Mouse (Mus musculus): ENCODE measurements around the gene Gm10142. TPM values are rescaled to one million over a fixed set of nuclear protein-coding genes. Genes with fewer than 3 reads are reported as not detected.
"Not testable (repeated sequence)": the region's sequence is repeated elsewhere in the genome, so short reads cannot be mapped to it uniquely, and the experiment has no call there.

The Gm10142 gene
- polyA plus RNA-seq, 2 experiments, result not detected

DNA sequence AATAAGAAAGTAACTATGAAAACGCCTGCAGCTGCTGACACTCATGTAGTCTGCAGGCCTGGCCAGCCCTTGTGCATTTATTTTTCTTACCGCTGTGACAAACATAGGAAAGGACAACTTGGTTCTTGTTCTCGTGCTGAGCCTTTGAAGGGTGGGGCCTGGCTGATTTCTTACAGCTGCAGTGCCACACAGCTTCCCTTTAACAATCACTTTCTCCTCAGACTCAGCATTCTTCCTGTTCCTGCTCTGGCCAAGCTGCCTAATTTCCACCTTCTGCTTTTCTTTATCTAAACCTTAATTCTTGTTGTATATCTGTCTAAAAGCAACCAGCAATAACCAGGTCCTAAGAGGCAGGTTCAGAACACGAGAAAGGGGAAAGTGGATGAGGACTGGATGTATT is 1.9 kb upstream of the Gm10142 start:
- DNase-seq (ENCODE audit: low spot score) (no peak), ATAC-seq (ENCODE audit: low FRiP score, low read depth) (no peak)
- no peak for TF ChIP-seq POLR2A (IDR thresholded peaks at IDR 0.05; ENCODE audit: borderline replicate concordance, extremely low read depth, insufficient read depth, insufficient read length)
- H3K4me1 ChIP-seq (ENCODE audit: control insufficient read depth, insufficient read depth, low read length), result no peaks in the 10 kb centered on the region
- no peaks in the 10 kb centered on the region for H3K9me3 ChIP-seq (ENCODE audit: control insufficient read depth, low read length)
- H3K9ac ChIP-seq (ENCODE audit: low read depth, low read length, severe bottlenecking), result no peak overlapping the region
- H3K36me3 ChIP-seq (ENCODE audit: control insufficient read depth, insufficient read depth, low read length), result no peaks in the 10 kb centered on the region
- 34% methylated on average over 4 of the region's 4 CpGs for WGBS
- H3K4me2 ChIP-seq (replicated peaks; ENCODE audit: low read depth, low read length, severe bottlenecking), result no peak overlapping the region
- no peak overlapping the region for H3K27ac ChIP-seq (replicated peaks; ENCODE audit: low read depth, low read length)
- no peak overlapping the region for H3K4me3 ChIP-seq (replicated peaks; ENCODE audit: low read length)
- no peaks in the 10 kb centered on the region for H3K27me3 ChIP-seq (ENCODE audit: control insufficient read depth, insufficient read depth, low read length)

DNA sequence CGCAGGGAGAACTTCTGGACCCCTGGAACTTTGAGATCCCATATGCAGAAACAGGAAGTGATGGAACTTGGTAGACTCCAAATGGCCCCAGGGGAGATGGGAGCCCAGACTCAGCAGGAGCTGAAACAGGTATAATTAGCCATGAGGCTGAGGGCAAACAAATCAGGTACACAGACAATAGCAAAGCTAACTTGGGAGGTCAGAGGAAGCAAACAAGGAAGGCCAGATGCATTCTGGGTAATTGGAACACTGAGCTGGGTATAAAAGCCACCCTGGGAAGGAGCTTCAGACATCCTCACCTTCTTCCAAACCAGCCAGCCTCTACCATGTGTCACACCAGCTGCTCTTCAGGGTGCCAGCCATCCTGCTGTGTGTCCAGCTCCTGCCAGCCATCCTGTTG is 4.7 kb downstream of the Gm10142 start, which contains the start of gene Krtap12-1:
TSS of gene Krtap12-1 (plus strand) at position 301 of the 400 bp plus-strand sequence.
- ATAC-seq (ENCODE audit: low FRiP score, low read depth); H3K27me3 ChIP-seq (ENCODE audit: control insufficient read depth, insufficient read depth, low read length); H3K4me3 ChIP-seq (replicated peaks; ENCODE audit: low read length); DNase-seq (ENCODE audit: low spot score); H3K4me2 ChIP-seq (replicated peaks; ENCODE audit: low read depth, low read length, severe bottlenecking); H3K27ac ChIP-seq (replicated peaks; ENCODE audit: low read depth, low read length); H3K9ac ChIP-seq (ENCODE audit: low read depth, low read length, severe bottlenecking); H3K36me3 ChIP-seq (ENCODE audit: control insufficient read depth, insufficient read depth, low read length); H3K9me3 ChIP-seq (ENCODE audit: control insufficient read depth, low read length); H3K4me1 ChIP-seq (ENCODE audit: control insufficient read depth, insufficient read depth, low read length): not testable (repeated sequence)
- WGBS, result 81% methylated on average over 1 of the region's 1 CpGs

DNA sequence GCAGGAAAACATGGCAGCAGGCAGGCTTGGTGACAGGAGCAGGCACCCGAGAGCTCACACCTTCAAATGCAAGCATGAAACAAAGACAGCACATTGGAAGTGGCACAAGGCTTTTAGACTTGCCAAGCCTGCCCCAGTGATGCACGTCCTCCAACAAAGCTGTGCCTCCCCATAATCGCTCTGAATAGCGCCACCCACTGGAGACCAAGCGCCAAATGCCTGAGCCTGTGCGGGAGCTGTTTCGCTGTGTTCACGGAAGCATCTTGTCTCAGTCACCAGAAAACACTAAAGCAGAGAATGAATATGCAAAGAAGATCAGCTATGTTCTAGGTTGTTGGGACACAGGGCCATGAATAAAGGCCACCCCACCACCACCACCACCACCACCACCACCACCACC is 9.2 kb downstream of the Gm10142 start:
- Histone ChIP-seq H3K4me3 (replicated peaks; ENCODE audit: low read length) (no peak overlapping the region), H3K4me1 (ENCODE audit: control insufficient read depth, insufficient read depth, low read length) (no peaks in the 10 kb centered on the region), H3K4me2 (replicated peaks; ENCODE audit: low read depth, low read length, severe bottlenecking) (no peak overlapping the region), H3K27ac (replicated peaks; ENCODE audit: low read depth, low read length) (no peak overlapping the region), H3K27me3 (ENCODE audit: control insufficient read depth, insufficient read depth, low read length) (no peaks in the 10 kb centered on the region), H3K9ac (ENCODE audit: low read depth, low read length, severe bottlenecking) (no peak overlapping the region), H3K36me3 (ENCODE audit: control insufficient read depth, insufficient read depth, low read length) (no peaks in the 10 kb centered on the region), H3K9me3 (ENCODE audit: control insufficient read depth, low read length) (no peaks in the 10 kb centered on the region)
- WGBS, result 75% methylated on average over 8 of the region's 8 CpGs
- no peak for DNase-seq (ENCODE audit: low spot score)
- no peak for ATAC-seq (ENCODE audit: low FRiP score, low read depth)
- no peak for TF ChIP-seq POLR2A (IDR thresholded peaks at IDR 0.05; ENCODE audit: borderline replicate concordance, extremely low read depth, insufficient read depth, insufficient read length)

DNA sequence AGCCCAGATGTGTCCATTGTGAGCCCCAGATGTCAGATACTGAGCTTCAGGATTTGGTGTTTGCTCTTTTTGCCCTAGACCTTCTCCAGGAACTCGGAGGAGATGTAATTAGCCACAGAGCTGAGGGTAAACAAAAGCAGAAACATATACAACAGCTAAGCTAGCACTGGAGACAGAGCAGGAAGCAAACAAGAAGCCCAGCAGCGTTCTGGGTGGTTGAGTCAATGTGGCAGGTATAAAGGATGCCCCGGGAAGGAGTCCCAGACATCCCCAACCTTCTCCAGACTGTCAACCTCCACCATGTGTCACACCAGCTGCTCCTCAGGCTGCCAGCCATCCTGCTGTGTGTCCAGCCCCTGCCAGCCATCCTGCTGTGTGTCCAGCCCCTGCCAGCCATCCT is 10.6 kb downstream of the Gm10142 start, which contains the start of gene Gm10100:
TSS of gene Gm10100 (plus strand) at position 301 of the 400 bp plus-strand sequence.
- Histone ChIP-seq H3K4me3 (replicated peaks; ENCODE audit: low read length) (no peak within 1 kb of the TSS), H3K9me3 (ENCODE audit: control insufficient read depth, low read length) (no peaks in the 10 kb centered on the region), H3K27ac (replicated peaks; ENCODE audit: low read depth, low read length) (no peak within 1 kb of the TSS), H3K4me1 (ENCODE audit: control insufficient read depth, insufficient read depth, low read length) (no peaks in the 10 kb centered on the region), H3K4me2 (replicated peaks; ENCODE audit: low read depth, low read length, severe bottlenecking) (no peak within 1 kb of the TSS), H3K9ac (ENCODE audit: low read depth, low read length, severe bottlenecking) (no peak within 1 kb of the TSS), H3K27me3 (ENCODE audit: control insufficient read depth, insufficient read depth, low read length) (no peaks in the 10 kb centered on the region), H3K36me3 (ENCODE audit: control insufficient read depth, insufficient read depth, low read length) (no peaks in the 10 kb centered on the region)
- TF ChIP-seq POLR2A (IDR thresholded peaks at IDR 0.05; ENCODE audit: borderline replicate concordance, extremely low read depth, insufficient read depth, insufficient read length), result no peak
- ATAC-seq (ENCODE audit: low FRiP score, low read depth) (no peak), DNase-seq (ENCODE audit: low spot score) (no peak)
- 24% methylated on average over 3 of the region's 3 CpGs for WGBS

DNA sequence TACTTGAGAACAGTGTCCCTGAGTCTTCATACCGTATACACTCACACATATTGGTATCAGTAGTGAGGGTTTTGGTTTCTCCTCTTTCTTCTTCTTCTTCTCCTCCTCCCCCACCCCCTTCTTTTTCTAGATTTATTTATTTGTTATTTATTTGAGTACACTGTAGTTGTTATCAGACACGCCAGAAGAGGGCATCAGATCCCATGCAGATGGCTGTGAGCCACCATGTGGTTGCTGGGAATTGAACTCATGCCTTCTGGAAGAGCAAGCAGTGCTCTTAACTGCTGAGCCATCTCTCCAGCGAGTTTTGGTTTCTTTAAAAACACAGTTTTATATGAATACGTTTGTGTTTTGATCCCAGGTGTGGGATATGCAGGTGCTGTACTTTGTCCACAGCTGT is 12.7 kb downstream of the Gm10142 start:
- no peak overlapping the region for H3K9ac ChIP-seq (ENCODE audit: low read depth, low read length, severe bottlenecking)
- no peaks in the 10 kb centered on the region for H3K36me3 ChIP-seq (ENCODE audit: control insufficient read depth, insufficient read depth, low read length)
- 50% methylated on average over 4 of the region's 4 CpGs for WGBS
- TF ChIP-seq POLR2A (IDR thresholded peaks at IDR 0.05; ENCODE audit: borderline replicate concordance, extremely low read depth, insufficient read depth, insufficient read length), result no peak
- H3K27me3 ChIP-seq (ENCODE audit: control insufficient read depth, insufficient read depth, low read length), result no peaks in the 10 kb centered on the region
- DNase-seq (ENCODE audit: low spot score) (no peak), ATAC-seq (ENCODE audit: low FRiP score, low read depth) (no peak)
- H3K4me2 ChIP-seq (replicated peaks; ENCODE audit: low read depth, low read length, severe bottlenecking), result no peak overlapping the region
- H3K27ac ChIP-seq (replicated peaks; ENCODE audit: low read depth, low read length), result no peak overlapping the region
- H3K4me1 ChIP-seq (ENCODE audit: control insufficient read depth, insufficient read depth, low read length), result no peaks in the 10 kb centered on the region
- H3K4me3 ChIP-seq (replicated peaks; ENCODE audit: low read length), result no peak overlapping the region
- no peaks in the 10 kb centered on the region for H3K9me3 ChIP-seq (ENCODE audit: control insufficient read depth, low read length)

DNA sequence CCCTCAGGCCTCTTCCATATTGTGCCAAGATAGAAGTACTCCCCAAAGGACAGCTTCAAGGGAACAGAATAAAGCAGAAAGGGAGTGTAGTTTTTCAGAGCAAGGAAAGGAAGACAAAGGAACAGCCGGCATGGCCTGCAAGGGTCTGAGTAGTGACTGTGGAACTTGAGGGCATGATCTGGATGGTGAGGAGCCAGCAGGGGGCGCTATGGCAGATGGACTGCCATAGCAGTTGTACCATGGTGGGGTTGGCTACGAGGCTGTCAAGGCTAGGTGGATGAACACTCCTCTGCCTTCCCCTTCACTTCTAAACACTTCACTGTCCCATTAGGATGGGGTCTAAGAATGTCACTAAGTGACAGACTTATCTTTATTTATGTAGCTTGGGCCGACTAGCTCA is 13.6 kb downstream of the Gm10142 start:
- no peak for ATAC-seq (ENCODE audit: low FRiP score, low read depth)
- no peaks in the 10 kb centered on the region for H3K9me3 ChIP-seq (ENCODE audit: control insufficient read depth, low read length)
- no peak for DNase-seq (ENCODE audit: low spot score)
- no peak for TF ChIP-seq POLR2A (IDR thresholded peaks at IDR 0.05; ENCODE audit: borderline replicate concordance, extremely low read depth, insufficient read depth, insufficient read length)
- no peaks in the 10 kb centered on the region for H3K27me3 ChIP-seq (ENCODE audit: control insufficient read depth, insufficient read depth, low read length)
- no peaks in the 10 kb centered on the region for H3K36me3 ChIP-seq (ENCODE audit: control insufficient read depth, insufficient read depth, low read length)
- H3K4me3 ChIP-seq (replicated peaks; ENCODE audit: low read length), result no peak overlapping the region
- H3K27ac ChIP-seq (replicated peaks; ENCODE audit: low read depth, low read length), result no peak overlapping the region
- 57% methylated on average over 4 of the region's 4 CpGs for WGBS
- no peak overlapping the region for H3K9ac ChIP-seq (ENCODE audit: low read depth, low read length, severe bottlenecking)
- no peaks in the 10 kb centered on the region for H3K4me1 ChIP-seq (ENCODE audit: control insufficient read depth, insufficient read depth, low read length)
- H3K4me2 ChIP-seq (replicated peaks; ENCODE audit: low read depth, low read length, severe bottlenecking), result no peak overlapping the region
